Mouse (Mus musculus): Measurements from ENCODE around the gene Apoa4. TPM values are rescaled to one million over a fixed set of nuclear protein-coding genes. Genes with fewer than 3 reads are reported as not detected.

Apoa4 gene
- total RNA-seq, 2 experiments from 2014 or later, result not detected

GRCm38 (mm10) chr9:46224101-46224500 lies 16.4 kb upstream of the Apoa4 start:
- intact Hi-C loops (cut with DNase I; ENCODE audit: low total_unique reads), result no loop called here
- no peak for DNase-seq

- intact Hi-C loops (cut with DNase I; ENCODE audit: low total_unique reads), result no loop called here
- DNase-seq, result no peak
Observed at GRCm38 (mm10) chr9:46224945-46225660, 15.4 kb upstream of the Apoa4 start.

GRCm38 (mm10) chr9:46227064-46227614 lies 13.4 kb upstream of the Apoa4 start:
- intact Hi-C loops (cut with DNase I; ENCODE audit: low total_unique reads), result no loop called here
- no peak for DNase-seq

- intact Hi-C loops (cut with DNase I; ENCODE audit: low total_unique reads), result no loop called here
- DNase-seq, result no peak
Observed at GRCm38 (mm10) chr9:46228491-46228890, 12.0 kb upstream of the Apoa4 start, which contains the start of gene Apoa1. Apoa1 (plus strand) TSS chr9:46228580.

GRCm38 (mm10) chr9:46229573-46230449 lies 10.7 kb upstream of the Apoa4 start:
- intact Hi-C loops (cut with DNase I; ENCODE audit: low total_unique reads), result no loop called here
- DNase-seq, result peak; percentile 84

- intact Hi-C loops (cut with DNase I; ENCODE audit: low total_unique reads), result no loop called here
- DNase-seq, result no peak
Observed at GRCm38 (mm10) chr9:46230450-46230975, 10.0 kb upstream of the Apoa4 start.

GRCm38 (mm10) chr9:46235196-46235595 lies 5.3 kb upstream of the Apoa4 start:
- no peak for DNase-seq
- intact Hi-C loops (cut with DNase I; ENCODE audit: low total_unique reads), result no loop called here

- DNase-seq, result no peak
- intact Hi-C loops (cut with DNase I; ENCODE audit: low total_unique reads), result no loop called here
Observed at GRCm38 (mm10) chr9:46235596-46235648, 5.1 kb upstream of the Apoa4 start, which contains the start of gene Apoc3. Apoc3 (minus strand) TSS chr9:46235636.

- DNase-seq, result no peak
- intact Hi-C loops (cut with DNase I; ENCODE audit: low total_unique reads), result no loop called here
Observed at GRCm38 (mm10) chr9:46235649-46236048, 4.8 kb upstream of the Apoa4 start.

GRCm38 (mm10) chr9:46238850-46239249 lies 1.6 kb upstream of the Apoa4 start:
- intact Hi-C loops (cut with DNase I; ENCODE audit: low total_unique reads), result no loop called here
- DNase-seq, result no peak

GRCm38 (mm10) chr9:46241818-46242217 lies 1.3 kb downstream of the Apoa4 start:
- intact Hi-C loops (cut with DNase I; ENCODE audit: low total_unique reads), result no loop called here
- no peak for DNase-seq

GRCm38 (mm10) chr9:46243122-46243521 lies 2.6 kb downstream of the Apoa4 start:
- intact Hi-C loops (cut with DNase I; ENCODE audit: low total_unique reads), result no loop called here
- DNase-seq, result no peak

GRCm38 (mm10) chr9:46243584-46243983 lies 3.1 kb downstream of the Apoa4 start:
- intact Hi-C loops (cut with DNase I; ENCODE audit: low total_unique reads), result no loop called here

GRCm38 (mm10) chr9:46246752-46247324 lies 6.3 kb downstream of the Apoa4 start:
- peak; percentile 41 for DNase-seq
- intact Hi-C loops (cut with DNase I; ENCODE audit: low total_unique reads), result loop anchor here (5.0 kb wide), 1 partner anchor 240 kb away; no protein-coding TSS in a partner anchor

More at GRCm38 (mm10) chr9:46243584-46243983, 3.1 kb downstream of the Apoa4 start:
- no peak for DNase-seq

GRCm38 (mm10) chr9:46256177-46256576 lies 15.7 kb downstream of the Apoa4 start:
- intact Hi-C loops (cut with DNase I; ENCODE audit: low total_unique reads), result no loop called here
- DNase-seq, result no peak

GRCm38 (mm10) chr9:46256658-46257385 lies 16.3 kb downstream of the Apoa4 start:
- DNase-seq, result no peak
- intact Hi-C loops (cut with DNase I; ENCODE audit: low total_unique reads), result no loop called here

GRCm38 (mm10) chr9:46257546-46257945 lies 17.1 kb downstream of the Apoa4 start:
- intact Hi-C loops (cut with DNase I; ENCODE audit: low total_unique reads), result no loop called here
- DNase-seq, result no peak

GRCm38 (mm10) chr9:46259111-46259510 lies 18.6 kb downstream of the Apoa4 start:
- intact Hi-C loops (cut with DNase I; ENCODE audit: low total_unique reads), result no loop called here

GRCm38 (mm10) chr9:46261131-46261530 lies 20.6 kb downstream of the Apoa4 start:
- intact Hi-C loops (cut with DNase I; ENCODE audit: low total_unique reads), result no loop called here
- DNase-seq, result no peak

More at GRCm38 (mm10) chr9:46259111-46259510, 18.6 kb downstream of the Apoa4 start:
- no peak for DNase-seq
